Mouse (Mus musculus) granulocyte monocyte progenitor cell, adult 5-6 weeks (primary cell): ENCODE data around the gene Zfp978. TPM values are rescaled to one million over a fixed set of nuclear protein-coding genes. Genes with fewer than 3 reads are reported as not detected.
"Not testable (repeated sequence)": the region's sequence is repeated elsewhere in the genome, so short reads cannot be mapped to it uniquely, and the experiment has no call there.

Source experiments
- ATAC-seq: replicated peaks from 2 replicates; pipeline ENCODE4 v1.8.0; 2016; ENCODE audit warnings: mild to moderate bottlenecking, moderate TSS enrichment, inconsistent platforms; ENCODE audit not compliant: poor library complexity, severe bottlenecking
- total RNA-seq, 2 experiments: library from RNA; stranded (forward) in 1 of 2; stranded (reverse) in 1 of 2; fragments of 200-712, 200-1000 nt in 1 of 2; fragments of >200 nt in 1 of 2; fragmentation: Nextera tagmentation in 1 of 2; gene quantifications; 2 replicates each; pipeline ENCODE4 v1.2.3; 2014 to 2017

The Zfp978 gene
- total RNA-seq (2014; fragmentation: Nextera tagmentation) (not detected in 2 replicates), total RNA-seq (2017) (not detected in 2 replicates)

- ATAC-seq = not testable (repeated sequence)
Observed at GRCm38 (mm10) chr4:147361003-147361402, at the start of gene Zfp978. Gene Zfp978 (plus strand): TSS chr4:147361303.

DNA sequence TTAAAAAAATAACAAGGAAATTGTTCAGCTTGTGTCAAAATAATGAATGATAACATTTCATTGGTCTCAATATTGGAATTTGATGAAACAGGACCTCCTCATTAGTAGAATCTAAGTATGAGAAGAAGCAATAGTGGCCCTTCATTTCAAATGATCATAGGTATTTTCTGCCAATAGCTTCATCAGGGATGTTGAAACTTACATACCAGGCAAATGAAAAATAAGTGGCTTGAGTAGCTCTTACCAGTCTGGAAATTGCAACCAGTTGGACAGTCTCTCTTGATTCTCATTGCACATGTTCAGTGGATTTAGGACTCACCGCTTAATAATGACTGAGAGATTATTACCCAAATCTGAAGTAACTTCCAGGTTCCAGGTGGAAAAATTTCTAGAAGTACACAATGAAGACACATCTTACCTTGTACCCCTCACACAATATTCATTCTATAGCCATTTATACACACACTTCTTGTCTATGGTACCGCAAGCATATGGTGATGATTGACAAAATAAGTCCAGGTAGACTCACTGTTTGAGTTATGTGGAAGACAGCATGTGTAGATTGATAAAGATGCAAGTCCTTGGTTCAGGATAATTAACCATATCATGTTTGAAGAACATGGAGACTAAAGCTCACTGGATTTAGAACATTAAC is 25.9 kb upstream of the Zfp978 start:
- peak; percentile 55 for ATAC-seq

DNA sequence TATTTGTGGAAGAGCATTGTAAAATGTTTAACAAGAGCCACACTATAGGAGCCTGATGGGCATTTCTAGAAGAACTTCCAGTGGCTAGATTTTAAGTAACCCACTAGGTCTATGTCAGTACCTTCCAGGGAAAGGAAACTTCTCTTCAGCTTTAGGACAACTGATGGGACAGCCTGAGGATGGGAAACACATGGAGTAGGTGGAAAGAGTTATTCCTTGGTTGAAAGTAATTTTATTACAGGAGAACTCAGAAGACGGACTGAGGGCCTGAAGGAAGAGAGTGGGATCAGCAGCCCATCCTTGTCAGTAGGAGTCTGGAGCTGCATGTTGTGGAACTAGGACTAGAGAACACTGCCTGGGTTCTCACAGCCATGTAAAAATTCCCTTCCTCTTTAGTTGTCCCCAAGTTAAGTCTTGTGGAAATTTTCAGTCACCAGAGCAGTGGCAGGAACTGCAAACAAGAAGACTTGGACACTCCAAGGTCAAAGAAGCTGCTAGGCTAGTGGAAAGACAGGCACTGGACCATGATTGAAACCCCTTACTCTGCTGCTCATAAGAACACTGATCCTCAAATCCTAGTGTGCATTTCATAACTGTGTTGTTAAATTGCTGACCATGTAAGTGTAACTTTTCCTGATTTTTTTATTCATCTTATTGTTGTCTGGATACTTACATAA is 25.3 kb upstream of the Zfp978 start:
- peak; percentile 27; the same call in 1 of the 2 replicates for ATAC-seq

- not testable (repeated sequence) for ATAC-seq
Observed at GRCm38 (mm10) chr4:147336368-147337195, 24.5 kb upstream of the Zfp978 start.

GRCm38 (mm10) chr4:147337520-147337919 is 23.6 kb upstream of the Zfp978 start:
- ATAC-seq = not testable (repeated sequence)

GRCm38 (mm10) chr4:147338032-147338610 is 23.0 kb upstream of the Zfp978 start:
- no peak; the same call in 1 of the 2 replicates for ATAC-seq

DNA sequence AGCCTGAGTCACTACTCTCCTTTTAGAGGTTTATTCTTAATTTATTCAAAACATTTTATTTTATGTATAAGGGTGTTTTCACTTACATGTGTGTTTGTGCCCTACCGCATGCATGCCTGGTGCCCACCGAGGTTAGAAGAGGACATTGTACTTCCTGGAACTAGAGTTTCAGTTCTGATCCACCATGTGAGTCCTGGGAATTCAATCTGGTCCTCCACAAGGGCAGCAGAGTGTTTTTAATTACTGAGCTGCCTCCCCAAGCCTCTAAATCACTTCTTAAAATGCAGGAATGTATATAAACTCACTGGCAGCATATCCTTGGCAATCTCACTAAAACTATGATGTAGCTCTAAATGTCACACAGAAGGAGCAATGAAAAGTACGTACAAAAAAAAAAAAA is 22.4 kb upstream of the Zfp978 start:
- ATAC-seq = not testable (repeated sequence)

DNA sequence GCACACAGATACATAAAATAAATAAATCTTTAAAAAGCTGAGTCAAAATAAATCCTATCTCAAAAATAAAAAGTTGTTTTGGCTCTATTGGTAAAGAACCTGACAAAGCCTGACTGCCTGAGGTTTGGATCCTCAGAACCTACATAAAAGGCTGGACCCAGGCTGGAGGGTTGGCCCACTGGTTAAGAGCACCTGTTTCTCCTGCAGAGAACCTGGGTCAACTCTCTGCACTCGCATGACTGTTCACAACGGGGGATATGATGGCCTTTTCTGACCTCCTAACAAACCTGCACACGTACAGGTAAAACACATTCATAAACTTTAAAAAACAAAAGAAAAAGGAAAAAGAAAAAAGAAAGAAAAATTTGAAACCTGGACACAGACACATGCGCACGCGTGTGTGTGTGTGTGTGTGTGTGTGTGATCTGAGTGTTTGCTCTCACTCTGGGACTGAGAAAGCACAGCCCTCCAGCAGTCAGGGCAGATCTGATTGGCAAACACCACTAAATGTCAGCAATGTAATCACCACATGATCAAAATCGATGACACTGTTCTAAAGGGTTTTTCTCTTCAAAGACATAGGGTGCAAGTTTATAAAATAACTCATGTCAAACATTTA is 21.4 kb upstream of the Zfp978 start:
- not testable (repeated sequence) for ATAC-seq

GRCm38 (mm10) chr4:147340236-147340635 is 20.9 kb upstream of the Zfp978 start:
- not testable (repeated sequence) for ATAC-seq

DNA sequence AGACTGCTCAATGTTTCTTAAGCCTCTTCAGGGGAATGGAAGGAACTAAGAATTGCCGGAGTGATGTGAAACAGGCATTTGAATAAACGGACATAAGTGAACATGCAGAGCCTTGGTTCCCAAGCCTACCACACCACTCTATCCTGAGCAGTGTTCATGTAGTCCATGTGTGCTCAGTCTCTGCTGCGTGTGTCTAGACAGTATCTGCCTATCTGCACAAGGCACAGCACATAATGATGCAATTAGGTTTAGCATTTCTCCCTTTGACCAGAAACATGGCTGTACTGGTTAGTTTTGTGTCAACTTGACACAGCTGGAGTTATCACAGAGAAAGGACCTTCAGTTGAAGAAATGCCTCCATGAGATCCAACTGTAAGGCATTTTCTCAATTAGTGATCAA is 20.2 kb upstream of the Zfp978 start:
- not testable (repeated sequence) for ATAC-seq

DNA sequence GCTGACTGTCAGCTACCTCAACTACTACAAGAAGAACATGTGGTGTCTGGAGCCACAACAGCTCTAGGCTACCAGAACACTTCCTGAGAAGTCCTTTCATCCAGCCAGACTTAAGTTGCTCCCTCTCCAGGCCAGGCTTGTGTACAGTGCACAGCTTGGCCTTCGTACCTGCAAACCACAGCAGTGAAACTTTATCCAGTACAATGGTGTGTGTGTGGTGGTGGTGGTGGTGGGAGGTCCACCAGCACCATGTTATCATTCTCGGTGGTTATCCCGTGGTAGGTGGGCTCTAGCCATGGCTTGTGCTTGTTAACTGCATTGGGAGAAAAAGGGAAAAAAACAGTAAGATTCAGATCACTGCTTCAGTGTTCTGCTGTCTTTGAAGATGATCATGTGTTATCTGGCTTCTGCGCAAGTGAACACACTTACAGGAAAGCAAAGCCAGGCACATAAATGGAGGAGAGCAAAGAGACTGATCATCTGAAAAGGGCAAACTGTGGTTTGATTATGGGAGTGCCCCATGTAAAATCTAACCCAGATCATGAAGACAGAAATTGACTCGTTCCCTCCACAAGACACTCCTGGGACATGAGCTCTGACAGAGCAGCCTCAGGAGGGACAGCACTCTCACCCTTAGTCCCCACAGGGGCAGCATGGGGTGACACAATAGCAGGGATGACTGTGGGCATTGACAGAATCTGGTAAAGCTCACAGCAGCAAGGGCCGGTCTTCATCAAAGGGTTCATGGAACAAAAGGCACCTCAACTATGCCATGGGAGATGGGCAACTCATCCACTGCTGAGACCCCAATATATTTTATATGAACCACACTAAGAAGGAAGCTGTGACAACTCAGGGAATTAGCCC is 17.8 kb upstream of the Zfp978 start:
- ATAC-seq = peak; percentile 61

- ATAC-seq = not testable (repeated sequence)
Observed at GRCm38 (mm10) chr4:147345061-147345554, 16.0 kb upstream of the Zfp978 start.

DNA sequence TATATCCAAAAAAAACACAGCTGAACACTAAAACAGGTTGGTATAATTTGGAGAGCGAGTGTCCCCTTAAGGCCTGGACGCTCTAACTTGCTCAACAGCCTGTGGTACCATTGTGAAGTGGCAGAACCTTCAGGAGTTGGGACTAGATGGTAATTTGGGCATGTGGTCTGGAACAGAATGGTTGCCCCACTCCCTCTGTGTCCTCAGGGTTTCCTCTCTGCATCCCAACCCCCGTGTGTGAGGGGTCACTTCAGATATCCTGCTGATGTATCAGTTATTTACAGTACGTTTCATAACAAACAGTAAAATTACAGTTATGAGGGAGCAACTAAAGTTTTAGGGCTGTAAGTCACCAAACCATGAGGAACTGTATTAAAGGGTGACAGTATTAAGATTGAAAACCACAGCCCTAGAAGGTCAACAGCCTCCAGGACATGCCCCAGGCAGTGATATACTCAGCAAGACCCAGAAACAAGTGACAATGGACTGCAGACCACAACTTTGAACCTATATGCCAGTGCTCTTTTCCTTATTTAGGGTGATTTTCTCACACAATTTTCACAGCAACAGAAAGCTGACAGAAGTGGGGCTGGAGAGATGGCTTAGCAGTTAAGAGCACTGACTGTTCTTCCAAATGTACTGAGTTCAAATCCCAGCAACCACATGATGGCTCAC is 14.6 kb upstream of the Zfp978 start:
- ATAC-seq = not testable (repeated sequence)

DNA sequence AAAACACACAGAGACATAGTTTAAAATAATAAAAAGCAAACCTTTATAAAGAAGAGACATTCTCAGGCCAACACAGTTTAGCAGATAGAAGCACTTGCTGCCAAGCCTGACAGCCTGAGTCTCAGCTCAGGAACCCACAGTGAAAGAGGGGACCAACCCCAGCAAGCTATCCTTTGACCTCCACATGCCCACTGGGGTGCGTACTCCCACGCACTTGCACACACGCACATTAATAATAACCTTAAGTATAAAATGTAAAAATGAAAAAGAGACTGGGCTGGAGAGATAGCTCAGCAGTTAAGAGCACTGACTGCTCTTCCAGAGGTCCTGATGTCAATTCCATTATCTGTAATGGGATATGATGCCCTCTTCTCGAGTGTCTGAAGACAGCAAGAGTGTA is 13.8 kb upstream of the Zfp978 start:
- ATAC-seq = not testable (repeated sequence)

- not testable (repeated sequence) for ATAC-seq
Observed at GRCm38 (mm10) chr4:147347880-147348279, 13.2 kb upstream of the Zfp978 start.

- ATAC-seq = not testable (repeated sequence)
Observed at GRCm38 (mm10) chr4:147348401-147348800, 12.7 kb upstream of the Zfp978 start.

- not testable (repeated sequence) for ATAC-seq
Observed at GRCm38 (mm10) chr4:147348906-147349686, 12.0 kb upstream of the Zfp978 start.
